Mouse (Mus musculus) limb, embryonic 12.5 days (tissue): ENCODE measurements at regions not wholly inside any gene's neighbourhood (a gene's known extent, or its start where the extent isn't known, plus 50 kb on each side); places are given as distances from the start of the nearest gene placed in this dataset.
"Not testable (repeated sequence)": the region's sequence is repeated elsewhere in the genome, so short reads cannot be mapped to it uniquely, and the experiment has no call there.

Experiments used
- ATAC-seq: fragments of 200-750 bp; cut with Nextera tagmentation; 2 replicates; pipeline ENCODE4 v1.8.0; 2017; ENCODE audit warnings: low read depth, moderate TSS enrichment; ENCODE audit not compliant: insufficient number of reproducible peaks, insufficient read depth, low FRiP score, low TSS enrichment
- H3K27ac ChIP-seq: fragments of 300-500 bp; sonication (generic); 2 replicates; pipeline ENCODE4 v1.5.1; 2016; ENCODE audit warnings: mild to moderate bottlenecking, moderate library complexity
- H3K27me3 ChIP-seq: fragments of 300-500 bp; sonication (generic); 2 replicates; pipeline ENCODE4 v1.6.1; 2016; ENCODE audit warnings: mild to moderate bottlenecking, moderate library complexity
- H3K36me3 ChIP-seq: fragments of 300-500 bp; sonication (generic); 2 replicates; pipeline ENCODE4 v1.6.1; 2016; ENCODE audit warnings: mild to moderate bottlenecking, moderate library complexity
- H3K4me1 ChIP-seq: fragments of 300-500 bp; sonication (generic); replicated peaks from 2 replicates; pipeline ENCODE4 v1.6.1; 2016
- H3K4me2 ChIP-seq: fragments of 300-500 bp; sonication (generic); 2 replicates; pipeline ENCODE4 v1.6.1; 2016; ENCODE audit warnings: mild to moderate bottlenecking, moderate library complexity
- H3K4me3 ChIP-seq: fragments of 300-500 bp; sonication (generic); replicated peaks from 2 replicates; pipeline ENCODE4 v1.5.1; 2016; ENCODE audit warnings: mild to moderate bottlenecking
- H3K9ac ChIP-seq: fragments of 300-500 bp; sonication (generic); replicated peaks from 2 replicates; pipeline ENCODE4 v1.6.1; 2016; ENCODE audit warnings: mild to moderate bottlenecking, moderate library complexity
- H3K9me3 ChIP-seq: fragments of 300-500 bp; sonication (generic); 2 replicates; pipeline ENCODE4 v1.6.1; 2016; ENCODE audit warnings: mild to moderate bottlenecking, moderate library complexity
- WGBS: fragments of 180-500 bp; shearing (Covaris S2); methylation state at CpG from one replicate; pipeline ENCODE4 v1.1.7; 2016; 5-methylcytosine and 5-hydroxymethylcytosine counted together

DNA sequence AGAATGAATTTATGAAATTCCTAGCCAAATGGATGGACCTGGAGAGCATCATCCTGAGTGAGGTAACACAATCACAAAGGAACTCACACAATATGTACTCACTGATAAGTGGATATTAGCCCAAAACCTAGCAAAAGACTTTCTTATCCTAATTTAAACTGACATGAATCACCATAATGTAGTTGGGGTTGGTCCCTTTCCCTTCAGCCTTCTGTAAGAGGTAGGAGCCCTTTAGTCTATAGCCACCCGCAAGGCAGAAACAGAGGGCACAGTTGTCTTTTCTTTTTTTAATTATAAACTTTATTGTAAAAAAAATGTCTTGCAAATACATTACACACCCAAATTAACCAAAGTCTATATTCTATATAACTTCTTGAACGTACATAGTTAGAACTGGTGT is 81.3 kb downstream of the Ogfrl1 start:
- not testable (repeated sequence) for H3K4me1 ChIP-seq, H3K4me2 ChIP-seq, H3K9ac ChIP-seq, H3K4me3 ChIP-seq, H3K27me3 ChIP-seq, H3K9me3 ChIP-seq, H3K36me3 ChIP-seq, H3K27ac ChIP-seq, ATAC-seq
- WGBS = 97% methylated on average over 2 of the region's 2 CpGs

GRCm38 (mm10) chr1:23314863-23315262 is 82.7 kb downstream of the Ogfrl1 start:
- H3K27me3 ChIP-seq, H3K4me1 ChIP-seq, H3K4me3 ChIP-seq, H3K9me3 ChIP-seq, H3K36me3 ChIP-seq, H3K27ac ChIP-seq, H3K9ac ChIP-seq, H3K4me2 ChIP-seq, ATAC-seq: not testable (repeated sequence)
- WGBS = 89% methylated on average over 2 of the region's 2 CpGs

GRCm38 (mm10) chr1:23292718-23293117 is 104.9 kb downstream of the Ogfrl1 start:
- no peak overlapping the region for H3K4me3 ChIP-seq
- no peaks in the 10 kb centered on the region for H3K4me1 ChIP-seq
- 94% methylated on average over 1 of the region's 1 CpGs for WGBS
- H3K9me3 ChIP-seq = no peaks in the 10 kb centered on the region
- no peak for ATAC-seq
- no peak overlapping the region for H3K9ac ChIP-seq
- H3K27ac ChIP-seq = no peak overlapping the region
- no peaks in the 10 kb centered on the region for H3K27me3 ChIP-seq
- H3K4me2 ChIP-seq = no peak overlapping the region
- H3K36me3 ChIP-seq = no peaks in the 10 kb centered on the region; the same call in 1 of the 2 replicates

- no peaks in the 10 kb centered on the region for H3K9me3 ChIP-seq
- 38% methylated on average over 4 of the region's 4 CpGs for WGBS
- H3K4me2 ChIP-seq = no peak overlapping the region
- H3K9ac ChIP-seq = no peak overlapping the region
- H3K27me3 ChIP-seq = no peaks in the 10 kb centered on the region
- no peaks in the 10 kb centered on the region for H3K4me1 ChIP-seq
- H3K36me3 ChIP-seq = no peaks in the 10 kb centered on the region; the same call in 1 of the 2 replicates
- H3K4me3 ChIP-seq = no peak overlapping the region
- H3K27ac ChIP-seq = no peak overlapping the region
- ATAC-seq = no peak
These were observed 110.8 kb downstream of the Ogfrl1 start for GRCm38 (mm10) chr1:23286741-23287140.

- no peak overlapping the region for H3K4me3 ChIP-seq
- no peak for ATAC-seq
- no peak overlapping the region for H3K27ac ChIP-seq
- no peak overlapping the region for H3K4me2 ChIP-seq
- H3K36me3 ChIP-seq = no peaks in the 10 kb centered on the region; the same call in none of the 2 replicates
- no peaks in the 10 kb centered on the region for H3K9me3 ChIP-seq
- 91% methylated on average over 4 of the region's 4 CpGs for WGBS
- no peaks in the 10 kb centered on the region for H3K27me3 ChIP-seq
- H3K4me1 ChIP-seq = no peaks in the 10 kb centered on the region
- no peak overlapping the region for H3K9ac ChIP-seq
These were observed 114.7 kb downstream of the Ogfrl1 start for GRCm38 (mm10) chr1:23282870-23283219.

DNA sequence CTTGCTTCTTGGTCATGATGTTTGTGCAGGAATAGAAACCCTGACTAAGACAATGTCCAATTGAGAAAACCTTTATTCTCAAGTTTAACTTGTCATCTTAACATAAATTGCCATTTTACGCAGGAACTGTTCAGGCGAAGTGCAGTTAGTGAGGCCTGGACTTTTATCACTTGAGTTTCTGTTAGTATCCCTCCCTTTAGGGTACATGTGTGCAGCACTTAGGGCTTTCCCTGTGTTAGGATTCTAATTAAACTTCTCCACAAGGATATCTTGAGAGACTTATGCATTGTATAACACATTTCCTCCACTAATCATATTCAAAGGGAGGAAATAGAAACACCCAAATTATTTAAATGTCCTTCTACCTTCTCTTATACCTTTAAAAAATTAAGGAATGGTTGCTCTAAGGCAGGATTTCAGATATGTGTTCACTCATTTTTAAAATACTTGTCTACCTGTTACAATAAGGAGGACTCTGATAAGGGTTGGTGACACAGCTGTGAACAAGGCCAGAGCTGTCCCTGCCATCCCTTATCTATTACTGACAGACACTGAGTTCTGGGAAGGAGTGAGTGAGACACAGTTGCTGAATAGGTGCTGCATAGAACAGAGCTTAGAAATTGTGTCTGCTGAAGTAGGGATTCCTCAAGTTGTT is 115.2 kb downstream of the Ogfrl1 start:
- Histone ChIP-seq H3K4me2 (no peak overlapping the region), H3K9me3 (no peaks in the 10 kb centered on the region), H3K4me3 (no peak overlapping the region), H3K27me3 (no peaks in the 10 kb centered on the region), H3K27ac (no peak overlapping the region), H3K36me3 (no peaks in the 10 kb centered on the region; the same call in 1 of the 2 replicates), H3K4me1 (no peaks in the 10 kb centered on the region), H3K9ac (no peak overlapping the region)
- no peak for ATAC-seq
- 86% methylated on average over 2 of the region's 2 CpGs for WGBS

GRCm38 (mm10) chr1:23279827-23280226 is 117.7 kb downstream of the Ogfrl1 start:
- H3K4me2 ChIP-seq = no peak overlapping the region
- no peaks in the 10 kb centered on the region for H3K27me3 ChIP-seq
- H3K27ac ChIP-seq = no peak overlapping the region
- H3K4me3 ChIP-seq = no peak overlapping the region
- no peaks in the 10 kb centered on the region for H3K4me1 ChIP-seq
- no peak for ATAC-seq
- WGBS = 92% methylated on average over 2 of the region's 2 CpGs
- no peaks in the 10 kb centered on the region; the same call in 1 of the 2 replicates for H3K36me3 ChIP-seq
- no peak overlapping the region for H3K9ac ChIP-seq
- H3K9me3 ChIP-seq = no peaks in the 10 kb centered on the region

- ATAC-seq = no peak
- Histone ChIP-seq H3K27ac (no peak overlapping the region), H3K4me1 (peaks cover 11% of the 10 kb centered on the region), H3K9ac (no peak overlapping the region), H3K36me3 (peaks cover 3% of the 10 kb centered on the region; the same call in 1 of the 2 replicates), H3K4me2 (no peak overlapping the region), H3K27me3 (no peaks in the 10 kb centered on the region), H3K4me3 (no peak overlapping the region), H3K9me3 (no peaks in the 10 kb centered on the region)
- 54% methylated on average over 6 of the region's 6 CpGs for WGBS
These were observed 125.5 kb downstream of the Ogfrl1 start for GRCm38 (mm10) chr1:23272077-23272476.

DNA sequence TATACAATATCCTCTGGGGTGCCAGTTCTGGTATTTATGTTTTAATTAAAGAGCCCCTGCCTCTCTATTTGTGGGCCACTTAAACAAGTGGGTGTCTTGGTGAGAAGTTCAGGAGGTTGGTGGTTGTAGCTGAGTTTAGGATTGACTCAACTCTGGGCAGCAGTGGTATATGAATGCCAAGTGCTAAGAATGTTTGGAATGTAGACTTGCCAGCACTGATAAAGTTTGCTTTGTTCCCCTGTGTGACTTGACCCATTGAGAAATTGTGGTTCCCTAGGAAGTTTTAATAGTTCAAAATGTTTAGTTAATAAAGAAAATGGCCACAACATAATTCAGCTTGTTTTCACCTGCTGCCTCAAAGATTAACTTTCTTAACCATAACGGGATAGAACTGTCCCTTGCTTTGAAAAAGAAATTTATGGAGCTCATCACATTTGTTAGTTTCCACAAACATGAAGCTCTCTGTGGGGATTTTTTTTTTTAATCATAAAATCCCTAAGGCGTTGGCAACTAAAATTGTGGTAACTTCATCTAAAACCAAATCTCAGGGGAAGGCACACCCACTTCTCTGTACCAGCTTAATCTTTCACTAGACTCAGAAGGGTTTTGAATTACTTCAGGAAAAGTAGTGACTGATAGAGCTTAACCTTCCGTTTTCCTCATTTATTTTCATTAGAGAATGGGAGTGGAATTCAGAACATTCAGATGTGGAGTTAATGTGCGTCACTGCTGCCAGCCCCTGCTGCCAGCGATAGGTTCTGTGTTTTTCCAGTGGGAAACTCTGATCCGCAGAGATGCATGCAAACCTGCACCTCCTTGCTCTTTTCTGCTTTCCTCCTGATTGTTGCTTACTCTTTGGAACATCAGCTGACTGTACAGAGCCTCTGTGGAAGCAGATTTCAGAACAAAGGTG is 126.4 kb downstream of the Ogfrl1 start:
- no peak for ATAC-seq

GRCm38 (mm10) chr1:23268062-23268461 is 129.5 kb downstream of the Ogfrl1 start:
- Histone ChIP-seq H3K27me3 (no peaks in the 10 kb centered on the region), H3K36me3 (peaks cover 3% of the 10 kb centered on the region; the same call in 1 of the 2 replicates), H3K4me3 (no peak overlapping the region), H3K4me1 (peaks cover 20% of the 10 kb centered on the region), H3K9ac (no peak overlapping the region), H3K4me2 (no peak overlapping the region), H3K9me3 (no peaks in the 10 kb centered on the region), H3K27ac (no peak overlapping the region)
- no peak for ATAC-seq

More for the DNA sequence above, 126.4 kb downstream of the Ogfrl1 start:
- H3K36me3 ChIP-seq = peaks cover 3% of the 10 kb centered on the region; the same call in 1 of the 2 replicates
- H3K4me2 ChIP-seq = no peak overlapping the region
- 58% methylated on average over 6 of the region's 6 CpGs for WGBS
- no peak overlapping the region for H3K27ac ChIP-seq
- no peak overlapping the region for H3K4me3 ChIP-seq
- no peak overlapping the region for H3K9ac ChIP-seq
- H3K27me3 ChIP-seq = no peaks in the 10 kb centered on the region
- H3K4me1 ChIP-seq = peaks cover 11% of the 10 kb centered on the region
- H3K9me3 ChIP-seq = no peaks in the 10 kb centered on the region

- Histone ChIP-seq H3K4me3 (no peak overlapping the region), H3K4me1 (peaks cover 10% of the 10 kb centered on the region), H3K4me2 (no peak overlapping the region), H3K9ac (no peak overlapping the region), H3K36me3 (0 out of 2 replicates have a peak, but pooled peaks cover 3% of the 10 kb centered on the region), H3K27me3 (no peaks in the 10 kb centered on the region), H3K9me3 (no peaks in the 10 kb centered on the region), H3K27ac (no peak overlapping the region)
- 0 out of 2 replicates have a peak, but pooled peaks have one; percentile 10 for ATAC-seq
- whole genome bisulfite sequencing = 38% methylated on average over 3 of the region's 3 CpGs
These were observed 131.9 kb downstream of the Ogfrl1 start for GRCm38 (mm10) chr1:23265556-23266232.
